Mouse (Mus musculus): ENCODE measurements around the gene Parp3.

DNA sequence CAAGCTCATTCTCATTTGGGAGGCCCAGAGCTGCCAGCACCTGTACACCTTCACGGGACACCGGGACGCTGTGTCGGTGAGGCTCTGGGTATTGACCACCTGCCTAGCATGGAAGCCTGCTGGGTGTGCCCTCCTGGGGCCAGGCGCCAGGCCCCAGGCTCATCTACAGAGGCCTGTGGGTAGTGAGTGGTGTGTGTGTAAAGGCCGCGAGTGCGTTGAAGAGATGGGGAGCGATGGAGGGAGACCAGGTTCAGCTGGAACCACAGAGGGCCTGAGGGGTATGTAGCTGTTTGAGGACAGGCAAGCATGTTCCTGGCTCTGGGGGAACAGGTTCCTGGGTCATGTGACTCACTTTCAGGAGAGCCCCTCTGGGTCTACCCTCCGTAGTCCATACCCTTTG is 6.4 kb upstream of the Parp3 start:
- TF ChIP-seq POLR2A (IDR thresholded peaks at IDR 0.05; ENCODE audit: low read depth, low read length) (no peak), CTCF (conservative IDR thresholded peaks at IDR 0.05; ENCODE audit: insufficient read depth, insufficient read length, low read depth, low read length) (no peak)

All from kidney, adult 2 months (tissue).